Mouse (Mus musculus): Measurements from ENCODE around the gene D630023F18Rik.

DNA sequence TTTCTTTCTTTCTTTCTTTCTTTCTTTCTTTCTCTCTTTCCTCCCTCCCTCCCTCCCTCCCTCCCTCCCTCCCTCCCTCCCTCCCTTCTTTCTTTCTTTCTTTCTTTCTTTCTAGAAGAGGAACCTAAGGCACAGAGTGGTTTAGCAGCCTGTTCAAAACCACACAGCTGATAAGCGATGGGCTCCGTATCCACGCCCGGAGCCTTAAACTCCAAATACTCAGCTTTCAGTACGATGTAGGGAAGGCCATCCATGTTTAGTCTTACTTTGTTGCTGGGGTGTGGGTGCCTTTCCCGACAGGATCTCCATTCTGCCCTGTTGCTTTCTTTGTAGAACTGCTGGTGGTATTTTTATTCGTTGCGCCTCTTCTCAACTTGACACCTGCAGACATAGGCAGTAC, 13.8 kb downstream of the D630023F18Rik start:
- TF ChIP-seq POLR2A (IDR thresholded peaks at IDR 0.05; ENCODE audit: borderline replicate concordance, insufficient read depth, low read length) = no peak
- no peak for TF ChIP-seq CTCF (IDR thresholded peaks at IDR 0.05; ENCODE audit: borderline replicate concordance, insufficient read depth, low read depth, low read length)
